Mouse (Mus musculus) hindlimb bud, embryonic 11.5 days (tissue): ENCODE data around the gene Dtnb.

Experiments used
- DNase-seq: peaks from one replicate; pipeline ENCODE4 v3.0.0-alpha.2; 2012; ENCODE audit warnings: low read depth, low spot score; ENCODE audit errors: extremely low spot score

The Dtnb gene

DNA sequence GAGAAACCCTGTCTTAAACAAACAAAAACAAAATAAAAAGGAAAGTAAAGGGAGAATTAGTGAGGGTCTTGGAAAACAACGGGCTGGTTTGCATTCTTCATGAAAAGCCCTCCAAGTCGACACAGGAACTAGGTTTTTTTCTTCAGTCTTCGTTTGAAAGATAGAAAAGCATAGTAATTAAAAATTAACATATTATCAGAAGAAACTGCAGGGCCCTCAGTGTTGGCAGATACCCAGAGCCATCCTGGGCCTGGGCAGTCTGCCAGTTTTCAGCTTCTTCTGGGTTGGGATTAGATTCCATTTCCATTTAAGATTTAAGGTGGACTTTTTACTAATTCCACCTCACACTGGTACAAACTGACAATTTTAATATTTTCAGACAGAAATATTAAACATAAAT lies 151.6 kb downstream of the Dtnb start:
- no peak for DNase-seq

DNA sequence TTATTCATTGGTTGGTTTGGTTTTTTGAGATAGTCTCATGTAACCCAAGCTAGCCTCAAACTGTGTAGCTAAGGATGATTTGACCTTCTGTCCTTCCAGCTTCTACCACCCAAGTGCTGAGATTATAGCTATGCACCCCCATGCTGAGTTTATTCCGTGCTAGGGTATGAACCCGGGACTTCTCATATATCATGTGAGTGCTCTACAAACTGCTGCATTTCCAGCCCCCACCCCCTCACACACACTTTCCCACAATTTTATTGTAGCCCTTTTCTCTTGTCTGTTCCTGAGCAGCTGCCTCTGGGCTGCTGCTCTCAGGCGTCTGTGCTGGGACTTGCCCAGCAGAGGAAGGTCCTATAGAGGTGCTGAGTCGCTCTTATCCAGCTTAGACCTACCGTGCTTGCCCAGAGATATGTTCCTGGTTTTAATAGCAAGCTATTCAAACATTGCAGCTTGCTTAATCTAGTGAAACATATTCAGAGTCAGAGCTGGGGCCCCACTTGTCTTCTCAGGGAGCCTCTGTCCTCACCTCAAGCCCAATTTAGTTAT lies 152.7 kb downstream of the Dtnb start:
- DNase-seq, result no peak

DNA sequence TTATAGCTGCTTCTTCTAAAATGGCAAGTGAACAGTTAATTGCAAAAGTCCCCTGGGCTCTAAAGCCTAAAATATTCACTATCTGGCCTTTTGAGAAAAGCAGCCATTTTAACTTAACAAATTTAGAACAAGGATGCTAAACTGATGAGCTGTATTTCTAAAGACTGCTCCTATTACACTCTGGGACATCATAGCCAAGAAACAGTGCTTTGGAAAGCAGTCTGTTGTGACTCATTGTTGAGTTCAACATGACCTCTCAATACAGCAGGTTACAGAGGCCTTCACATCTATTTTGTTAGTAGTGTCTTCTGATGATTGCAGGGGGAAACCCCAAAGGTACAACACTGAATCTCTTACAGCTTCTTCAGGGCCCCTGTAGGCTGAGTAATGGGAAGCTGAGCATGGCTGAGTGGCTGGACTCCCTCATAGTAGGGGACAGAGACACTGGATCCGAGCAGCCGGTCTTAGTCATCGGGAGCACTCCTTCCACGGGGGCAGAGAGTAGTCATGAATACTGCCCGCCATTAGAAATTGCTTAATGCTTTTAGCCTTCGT lies 157.4 kb downstream of the Dtnb start:
- DNase-seq, result no peak

DNA sequence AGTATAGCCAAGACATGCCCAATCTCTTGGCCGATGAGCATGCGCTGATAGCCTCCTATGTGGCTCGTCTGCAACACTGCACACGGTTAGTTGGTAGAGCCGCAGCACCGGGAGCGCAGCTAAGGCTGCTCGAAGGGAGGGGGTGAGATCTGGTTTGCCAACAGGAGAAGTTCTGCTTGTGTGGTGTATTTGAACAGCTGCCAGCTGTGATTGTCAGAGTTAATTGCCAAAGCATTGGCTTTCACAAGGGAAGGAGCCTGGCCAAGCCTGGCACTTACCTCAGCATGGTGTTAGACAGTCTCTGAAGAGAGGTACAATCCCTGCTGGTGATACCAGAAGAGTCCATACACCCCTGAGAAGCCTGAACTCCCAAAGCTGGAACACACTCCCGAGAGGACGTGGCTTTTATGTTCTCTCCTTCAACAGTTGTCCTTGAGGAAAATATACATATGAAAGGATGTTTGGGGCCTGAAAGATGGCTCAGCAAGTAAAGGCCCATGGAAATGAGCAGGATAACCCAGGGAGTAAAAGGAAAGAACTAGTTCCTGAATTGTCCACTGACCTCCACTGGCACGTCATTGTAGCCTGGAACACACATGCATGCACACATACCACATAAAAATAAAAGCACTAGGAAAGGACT lies 160.6 kb downstream of the Dtnb start:
- no peak for DNase-seq

DNA sequence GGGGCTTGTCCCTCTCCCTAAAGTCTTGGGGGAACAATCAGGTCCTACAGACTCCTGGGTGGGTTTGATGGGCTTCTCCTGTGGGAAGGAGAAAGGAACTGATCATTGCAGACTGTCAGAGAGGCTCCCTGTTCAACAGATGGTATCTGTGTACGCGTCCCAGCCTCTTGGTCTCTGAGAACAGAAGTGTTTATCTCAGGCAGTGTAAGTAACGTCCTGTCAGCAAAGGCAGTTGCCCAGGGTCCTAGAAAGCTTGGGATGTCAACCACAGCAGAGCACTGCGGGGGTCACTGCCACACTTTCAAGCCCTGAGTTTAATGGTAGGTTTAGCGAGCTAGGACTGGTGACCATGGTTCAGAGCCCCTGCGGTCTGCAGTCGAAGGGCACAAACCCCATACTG lies 161.1 kb downstream of the Dtnb start:
- DNase-seq, result no peak

DNA sequence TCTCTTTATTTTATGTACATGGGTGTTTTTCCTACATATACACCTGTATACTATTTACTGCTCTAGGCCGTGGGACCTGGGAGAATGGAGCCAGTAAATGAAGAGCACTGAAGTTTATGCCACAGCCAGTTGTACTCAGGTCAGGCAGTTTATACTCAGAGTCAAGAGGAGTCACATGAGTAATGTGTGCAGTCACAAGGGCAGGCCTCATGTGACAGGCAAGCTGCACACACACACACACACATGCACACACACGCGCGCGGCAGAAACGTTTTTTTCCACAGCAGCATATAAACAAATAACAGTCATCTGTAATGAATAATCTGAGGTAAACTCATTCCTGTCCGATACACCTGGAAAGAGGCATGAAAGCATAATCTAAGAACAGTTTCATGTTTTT lies 164.8 kb downstream of the Dtnb start:
- no peak for DNase-seq

DNA sequence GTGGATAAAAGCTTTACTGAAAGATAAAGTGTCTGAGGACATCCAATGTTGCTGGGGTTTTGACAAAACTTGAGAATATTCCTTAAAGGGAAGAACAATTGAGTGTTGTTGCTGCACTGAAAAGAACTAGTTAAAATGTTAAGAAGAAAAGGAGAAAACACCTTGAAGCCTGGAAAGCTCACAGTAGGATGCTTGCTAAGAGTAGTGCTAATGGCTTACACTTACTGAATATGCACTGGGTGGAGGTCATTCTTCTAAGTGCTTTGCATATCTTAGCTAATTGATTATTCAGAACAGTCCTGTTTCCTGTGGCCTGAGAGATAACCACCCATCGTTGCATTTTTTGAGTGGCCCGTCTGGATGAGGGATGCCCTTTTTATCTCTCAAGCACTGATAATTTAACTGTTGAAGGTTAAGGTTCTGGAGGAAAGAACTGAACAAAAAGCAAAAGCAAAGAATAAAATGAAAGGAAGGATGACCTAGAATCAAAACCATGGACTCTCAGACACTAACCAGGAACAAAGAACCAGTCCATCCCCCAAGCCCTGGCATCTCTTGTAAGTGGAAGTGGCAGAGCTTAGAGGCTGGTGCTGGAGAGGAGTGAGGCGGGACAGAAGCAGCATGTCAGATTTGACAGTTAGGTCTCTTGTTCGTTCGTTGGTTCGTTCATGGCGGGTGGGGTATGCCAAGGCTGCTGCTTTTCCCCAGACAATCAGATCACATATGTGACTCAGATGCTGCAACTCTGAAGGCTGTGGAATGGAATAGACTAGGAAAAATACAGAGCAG lies 166.8 kb downstream of the Dtnb start:
- no peak for DNase-seq

DNA sequence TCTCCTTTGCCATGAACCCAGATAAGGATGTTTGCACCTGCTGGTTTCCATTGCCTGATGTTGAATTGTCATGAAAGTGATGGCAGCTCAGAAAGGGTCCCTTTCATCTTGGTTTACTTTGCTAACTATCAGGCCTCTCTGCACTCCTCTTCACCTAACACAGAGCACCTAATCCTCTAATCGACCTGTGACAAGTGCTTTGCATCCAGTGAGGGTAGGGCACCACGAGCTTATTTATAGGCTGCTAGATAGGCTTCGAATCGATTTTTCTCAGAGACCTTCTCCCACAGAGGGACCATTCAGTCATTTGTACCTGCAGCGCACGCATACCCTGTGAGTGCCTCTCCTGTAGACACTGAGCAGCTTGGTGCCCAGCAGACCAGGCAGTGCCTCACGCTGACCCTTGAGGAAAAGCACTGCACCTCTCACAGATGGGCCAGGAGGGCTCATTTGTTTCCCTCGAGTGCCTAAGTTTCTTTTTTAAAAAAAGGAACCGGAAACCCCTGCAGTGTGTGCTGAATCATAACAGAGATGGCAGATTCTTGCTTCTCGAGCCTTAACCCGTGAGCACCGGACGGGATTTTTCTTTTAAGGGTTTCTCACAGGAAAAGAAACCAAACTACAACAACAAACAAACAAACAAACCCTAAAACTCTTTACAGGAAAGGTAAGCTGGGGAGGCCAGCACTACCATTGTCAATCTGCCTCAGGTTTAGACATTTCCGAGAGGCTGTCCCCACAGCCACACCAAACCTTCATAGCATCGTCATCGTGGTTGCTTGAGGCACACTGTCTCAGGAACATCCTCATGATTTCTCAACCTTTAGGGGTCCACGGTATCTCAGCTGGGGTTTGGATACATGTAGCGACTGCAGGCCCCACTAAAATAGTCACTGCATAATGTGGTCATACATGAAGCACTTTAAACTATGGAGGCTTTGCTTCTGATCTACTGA lies 167.8 kb downstream of the Dtnb start:
- no peak for DNase-seq

DNA sequence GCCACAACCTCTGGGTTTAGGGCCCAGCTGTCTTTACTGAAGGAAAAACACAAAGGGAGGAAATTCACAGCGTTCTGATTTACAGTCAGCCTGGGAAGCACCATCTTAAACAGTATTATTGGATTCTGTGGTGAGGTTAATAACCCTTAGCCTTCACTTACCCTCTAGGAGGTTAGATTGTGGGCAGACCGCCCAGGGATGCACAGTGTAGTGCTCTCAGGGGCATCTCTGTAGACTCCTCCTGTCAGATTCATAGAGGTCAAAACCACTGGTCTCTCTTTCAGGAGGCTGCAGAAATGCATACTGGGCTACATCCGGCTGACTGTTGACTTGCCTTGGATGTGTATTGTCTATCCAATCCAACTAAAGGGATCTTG lies 168.5 kb downstream of the Dtnb start:
- DNase-seq, result no peak

DNA sequence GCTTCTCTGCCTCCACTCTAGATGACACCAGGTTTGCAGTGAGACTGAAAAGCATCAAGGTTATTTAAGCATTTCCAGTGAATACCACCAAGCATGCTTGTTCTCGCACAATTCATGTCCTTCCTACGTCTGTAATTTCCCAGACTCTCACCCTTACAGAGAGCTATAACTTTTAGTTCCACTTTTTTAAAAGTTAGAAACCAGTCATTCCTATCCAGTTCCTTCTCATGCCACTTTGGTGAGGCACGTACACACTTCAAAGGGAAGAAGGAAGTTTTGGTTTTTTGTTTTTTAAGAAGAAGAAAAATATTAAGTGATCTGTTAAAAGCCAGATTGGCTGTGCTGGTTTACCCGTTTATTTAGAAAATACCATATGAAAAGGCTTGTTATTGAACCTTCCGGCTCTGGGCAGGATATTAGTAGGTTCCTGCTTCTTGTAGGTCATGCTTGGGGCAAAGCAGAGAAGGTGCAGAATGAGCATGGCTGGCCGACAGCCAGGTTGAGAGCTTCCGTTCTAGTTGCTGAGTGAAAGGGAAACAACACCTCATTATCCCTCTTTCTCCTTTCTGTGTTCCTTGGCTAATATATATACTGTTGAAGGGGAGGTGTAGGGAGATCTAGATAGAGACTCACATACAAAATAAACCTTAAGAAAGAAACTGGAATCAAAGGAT lies 173.4 kb downstream of the Dtnb start:
- DNase-seq, result no peak

DNA sequence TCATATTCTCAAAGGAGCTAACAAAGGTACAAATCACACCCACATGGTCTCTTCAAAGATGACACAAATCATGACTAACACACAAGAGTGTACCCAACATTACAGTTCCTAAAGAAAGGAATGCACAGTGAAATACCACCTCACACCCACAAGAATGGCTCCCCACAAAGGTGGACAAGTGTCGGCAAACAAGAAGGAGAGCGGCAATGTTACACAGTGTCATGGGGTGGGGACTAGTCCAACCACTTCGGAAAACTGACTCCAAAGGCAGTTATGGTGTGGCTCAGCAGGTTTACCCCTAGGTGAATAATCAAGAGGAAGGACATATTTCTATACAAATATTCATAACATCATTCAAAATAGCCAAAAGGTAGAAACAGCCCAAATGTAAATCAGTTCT lies 174.2 kb downstream of the Dtnb start:
- DNase-seq, result no peak

DNA sequence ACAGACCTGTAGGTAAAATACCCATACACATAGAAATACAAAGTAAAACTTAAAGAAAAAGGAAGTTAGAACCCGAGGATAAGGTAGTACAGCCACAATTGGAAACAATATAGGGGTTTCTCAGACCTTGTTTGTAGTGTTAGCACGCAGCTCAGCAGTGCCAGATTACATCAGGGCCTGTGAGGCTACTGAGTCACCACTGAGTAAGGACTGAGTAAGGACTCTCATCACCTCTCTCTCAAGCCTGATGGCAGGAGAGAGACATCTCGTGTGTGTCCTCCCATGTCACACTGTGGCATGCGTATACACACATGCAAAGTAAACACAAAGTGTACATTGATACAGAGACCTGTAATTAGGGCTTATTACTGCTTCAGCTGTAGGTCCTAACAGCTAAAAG lies 175.4 kb downstream of the Dtnb start:
- DNase-seq, result no peak

DNA sequence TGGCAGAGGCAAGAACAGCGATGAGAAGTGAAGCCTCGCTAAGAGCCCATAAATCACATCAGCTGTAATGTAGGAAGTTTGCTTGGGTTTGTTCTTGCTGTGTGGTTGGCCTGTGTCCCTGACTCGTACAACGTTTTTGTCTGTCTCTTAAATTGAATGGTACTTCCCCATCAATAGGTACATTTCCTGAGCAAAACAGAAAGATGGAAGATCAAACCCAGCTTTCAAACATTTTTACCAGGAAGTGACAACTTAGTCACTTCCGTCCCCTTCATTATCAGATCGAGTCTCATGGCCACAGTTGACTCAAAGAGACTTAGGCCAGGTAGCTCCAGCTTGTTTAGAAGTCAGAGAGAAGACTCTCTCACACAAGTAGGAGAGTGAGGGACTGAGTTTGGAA lies 183.3 kb downstream of the Dtnb start:
- DNase-seq, result no peak

DNA sequence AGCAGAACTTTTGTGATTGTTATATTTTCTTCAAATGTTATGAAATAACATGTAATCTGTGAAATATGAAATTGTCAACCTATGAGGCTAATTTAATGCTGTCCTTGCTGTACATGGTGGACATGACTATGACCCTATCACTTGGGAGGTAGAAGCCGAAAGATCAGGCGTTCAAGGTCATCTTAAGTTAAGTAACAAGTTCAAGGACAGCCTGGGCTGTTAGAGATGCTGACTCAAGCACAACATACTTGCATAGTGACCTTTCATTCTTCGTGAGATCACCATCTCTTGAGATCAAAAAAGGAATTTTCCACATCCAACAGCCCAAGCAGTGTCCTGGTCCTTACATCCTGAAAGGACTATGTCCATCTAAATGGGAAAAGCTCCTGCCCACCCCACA lies 184.0 kb downstream of the Dtnb start:
- DNase-seq, result no peak

DNA sequence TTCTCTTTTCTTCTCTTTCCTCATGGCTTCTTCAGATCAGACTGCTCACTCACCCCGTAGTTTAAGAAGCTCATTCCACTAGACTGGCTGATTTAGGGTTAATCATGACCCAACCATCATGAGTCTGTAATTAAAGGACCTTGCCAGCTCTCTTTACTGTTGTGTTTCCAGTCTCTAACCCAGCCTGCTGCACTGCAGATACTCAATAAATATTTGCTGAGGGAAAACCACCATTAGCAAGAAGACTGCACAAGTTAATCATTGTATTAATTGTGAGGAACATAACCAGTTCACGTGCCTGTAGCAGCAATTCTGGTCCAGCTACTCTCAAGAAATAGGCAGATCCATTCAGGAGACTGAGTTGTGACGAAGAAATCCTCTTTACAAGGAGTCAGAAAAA lies 185.9 kb downstream of the Dtnb start:
- DNase-seq, result no peak

DNA sequence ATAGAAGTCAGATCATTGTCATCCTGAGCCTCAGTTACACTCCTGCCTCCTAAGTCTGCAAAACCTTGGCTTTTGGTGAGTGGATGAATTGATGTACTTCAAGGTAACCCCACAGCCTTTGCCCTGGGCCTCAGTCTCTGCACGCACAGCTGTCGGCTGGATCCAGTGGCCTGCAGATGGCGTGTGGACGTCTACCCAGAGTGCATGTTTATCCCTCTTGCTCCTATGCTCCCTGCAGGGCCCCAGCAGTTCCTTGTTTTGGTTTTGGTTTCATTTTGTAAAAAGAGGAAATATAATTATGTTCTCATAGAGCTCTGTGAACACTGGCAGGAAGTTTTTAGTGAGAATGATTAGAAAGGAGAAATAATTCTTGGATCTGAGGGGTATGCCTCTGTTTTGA lies 187.2 kb downstream of the Dtnb start:
- no peak for DNase-seq

DNA sequence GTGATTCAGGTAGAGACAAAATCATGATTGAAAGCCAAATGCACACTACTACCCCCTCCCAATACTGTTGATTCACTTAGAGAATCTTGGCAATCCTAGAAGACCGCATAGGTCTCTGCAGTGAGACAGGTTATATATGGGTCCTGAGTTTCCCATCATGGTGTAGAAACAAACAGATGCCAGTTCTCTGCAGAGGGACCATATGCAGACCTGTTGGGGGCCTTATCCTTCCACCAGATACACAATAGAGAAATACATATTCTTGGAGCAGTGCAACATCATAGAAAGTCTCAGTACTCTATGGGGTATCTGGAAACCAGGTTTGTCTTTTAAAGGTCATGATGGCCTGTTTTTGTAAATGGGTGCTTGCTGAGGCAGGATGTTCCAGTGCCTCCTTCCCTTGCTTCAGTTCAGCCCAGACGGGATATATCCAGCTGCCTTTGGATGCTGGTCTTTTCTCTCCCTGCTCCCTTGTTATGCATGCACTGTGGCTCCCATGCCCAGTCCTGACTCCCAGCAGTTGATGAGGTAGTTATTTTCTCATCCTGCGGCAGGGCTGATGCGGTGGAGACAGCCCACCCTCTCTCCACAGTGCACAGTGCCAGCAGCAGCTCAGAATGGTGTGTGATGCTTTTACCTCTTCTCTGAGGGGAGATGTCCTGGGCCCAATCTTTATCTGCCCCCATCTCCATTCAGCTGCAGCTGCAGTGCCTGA lies 188.9 kb downstream of the Dtnb start:
- no peak for DNase-seq

DNA sequence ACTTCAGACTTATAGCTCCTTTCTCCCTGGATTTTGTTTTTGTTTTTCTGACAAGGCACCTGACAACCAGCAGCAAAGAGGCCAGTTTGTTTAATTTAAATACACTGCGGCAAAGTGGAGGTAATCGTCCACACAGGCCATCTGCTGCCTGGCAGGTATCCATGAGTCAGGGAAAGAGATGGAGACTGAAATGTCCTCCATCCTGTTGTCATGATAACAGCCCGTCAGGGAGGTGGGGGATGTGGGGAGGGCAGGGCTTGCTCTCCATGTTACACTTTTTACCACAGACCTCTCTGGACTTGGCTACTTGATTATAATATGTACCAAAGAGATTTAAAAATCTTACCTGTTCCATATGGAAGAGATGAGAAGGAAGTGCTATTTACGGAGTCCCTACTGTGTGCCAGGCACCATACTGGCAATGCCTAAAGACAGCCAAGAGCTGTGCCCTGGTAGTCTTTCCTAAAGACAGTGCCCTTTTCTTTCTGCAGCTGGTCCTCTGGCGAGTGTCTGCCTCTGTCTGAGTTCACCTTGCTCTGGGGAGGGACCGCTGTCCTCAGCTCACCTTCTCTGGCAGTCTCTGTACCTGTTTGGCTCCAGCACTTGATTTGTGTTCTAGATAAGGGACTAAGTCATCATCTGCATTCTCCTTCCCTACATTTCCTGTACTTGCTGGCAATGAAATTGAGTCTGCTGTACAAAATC lies 189.6 kb downstream of the Dtnb start:
- DNase-seq, result no peak

DNA sequence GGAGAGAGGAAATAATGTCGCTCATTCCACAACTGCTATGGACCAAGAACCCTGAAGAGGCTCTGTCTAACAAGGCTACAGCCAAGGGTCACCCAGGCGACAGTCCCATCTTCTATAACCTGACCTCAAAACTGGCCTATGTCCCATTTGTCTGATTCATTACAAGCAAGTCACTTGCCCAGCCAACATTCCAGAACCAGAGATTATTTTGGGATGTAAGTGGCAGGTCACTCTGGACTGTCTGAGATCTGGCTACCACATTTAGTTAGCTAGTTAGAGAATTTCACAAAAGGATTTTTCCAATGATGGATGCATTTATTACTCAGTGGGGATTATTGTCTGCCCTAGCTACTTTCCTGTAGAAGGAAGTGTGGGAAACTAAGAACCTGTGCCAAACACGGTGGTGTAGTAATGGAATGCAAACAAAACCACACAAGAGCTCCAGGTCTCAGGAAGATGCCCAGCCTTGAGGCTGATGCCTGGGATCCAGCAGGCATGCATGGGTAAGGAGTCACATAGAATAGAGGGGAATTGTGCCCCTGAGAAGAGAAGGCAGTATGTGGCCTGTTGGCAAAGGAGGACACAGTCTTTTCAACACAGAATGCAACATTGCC lies 192.1 kb downstream of the Dtnb start:
- DNase-seq, result no peak
